ENCODE assay signal across 8 mouse cellular contexts in the genomic region with DNA sequence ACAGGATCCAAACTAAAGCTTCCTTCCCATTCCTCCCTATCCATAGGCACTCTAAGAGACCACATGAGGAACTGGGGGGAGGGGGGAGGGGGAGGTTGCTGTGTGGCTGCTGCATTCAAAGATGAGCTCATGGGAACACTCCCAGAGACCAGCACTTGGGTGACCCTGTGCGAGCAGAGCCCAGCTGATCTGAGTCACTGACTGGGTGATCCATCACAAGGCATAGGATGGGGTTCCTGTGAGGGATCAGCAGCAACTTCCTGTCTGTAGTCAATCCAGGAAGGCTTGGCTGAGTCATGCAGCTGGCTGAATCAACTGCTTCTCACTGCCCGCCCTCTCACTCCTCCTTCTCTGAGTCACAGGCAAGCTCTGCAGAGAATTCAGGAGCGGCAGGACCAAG.
DNase-seq lines count a peak whose midpoint lies in the region; ATAC-seq lines count a peak whose summit lies in the region.

No protein-coding gene starts in this region.

- WGBS in intestine, embryonic 15.5 days, result 8% methylated on average over 3 of the region's 3 CpGs

- H3K9me3 ChIP-seq in intestine, embryonic 15.5 days, result no peaks in the 10 kb centered on the region

- no peak overlapping the region for H3K4me2 ChIP-seq in intestine, embryonic 15.5 days (replicated peaks)

- peak; percentile 95 for DNase-seq in NIH3T3 (ENCODE audit: low read depth)
- DNase-seq in embryo, embryonic 10.5 days (ENCODE audit: low spot score), result peak; percentile 55
- DNase-seq in gastrocnemius, postnatal 36 days, result peak; percentile 62 to 64
- peak; percentile 46 to 76 for DNase-seq in left cerebral cortex, postnatal 10 days (ENCODE audit: extremely low spot score in 1 of 2, low spot score in 2 of 2)
- DNase-seq in right cerebral cortex, postnatal 36 days (ENCODE audit: low spot score in 2 of 2), result peak; percentile 81 to 88
- DNase-seq in cerebellum, adult 9-11 months, result no peak

- H3K27ac ChIP-seq in intestine, embryonic 15.5 days, result peak overlapping the region; percentile 51

- no peaks in the 10 kb centered on the region for H3K27me3 ChIP-seq in intestine, embryonic 15.5 days (replicated peaks)

- H3K4me1 ChIP-seq in intestine, embryonic 15.5 days (replicated peaks), result peaks cover 17% of the 10 kb centered on the region

- ATAC-seq in intestine, embryonic 15.5 days, result peak; percentile 89
- peak; percentile 98 for ATAC-seq in megakaryocyte, adult 5-6 weeks (ENCODE audit: poor library complexity, severe bottlenecking)

- intact Hi-C loops in gastrocnemius, postnatal 36 days (cut with DNase I), result no loop called here
- intact Hi-C loops in left cerebral cortex, postnatal 10 days (cut with DNase I), result no loop called here

- H3K36me3 ChIP-seq in intestine, embryonic 15.5 days, result no peaks in the 10 kb centered on the region

- no peak overlapping the region for H3K4me3 ChIP-seq in intestine, embryonic 15.5 days (replicated peaks)

- H3K9ac ChIP-seq in intestine, embryonic 15.5 days, result no peak overlapping the region
